Mouse (Mus musculus) cerebellum, adult 8-10 months (tissue): ENCODE measurements around the gene Spata25.
"Not testable (repeated sequence)": the region's sequence is repeated elsewhere in the genome, so short reads cannot be mapped to it uniquely, and the experiment has no call there.

Experiments used
- DNase-seq: peaks from one replicate; pipeline ENCODE4 v3.0.0; 2022

The Spata25 gene

GRCm38 (mm10) chr2:164804533-164805331 lies 23.6 kb downstream of the Spata25 start, which contains the start of the genes Acot8 and Zswim3:
TSS of gene Acot8 (minus strand) at chr2:164804882.
TSS of gene Zswim3 (plus strand) at chr2:164805098.
- peak; percentile 99 for DNase-seq

GRCm38 (mm10) chr2:164803921-164804313 lies 24.4 kb downstream of the Spata25 start:
- DNase-seq = no peak

- no peak for DNase-seq
Measured at GRCm38 (mm10) chr2:164803201-164803920, 25.0 kb downstream of the Spata25 start.

- DNase-seq = no peak
Measured at GRCm38 (mm10) chr2:164800252-164801004, 27.9 kb downstream of the Spata25 start.

GRCm38 (mm10) chr2:164798554-164798953 lies 29.8 kb downstream of the Spata25 start:
- DNase-seq = not testable (repeated sequence)

GRCm38 (mm10) chr2:164795868-164796267 lies 32.5 kb downstream of the Spata25 start:
- DNase-seq = no peak

- DNase-seq = peak; percentile 83
Measured at GRCm38 (mm10) chr2:164794293-164794692, 34.0 kb downstream of the Spata25 start.

- DNase-seq = no peak
Measured at GRCm38 (mm10) chr2:164793772-164794171, 34.6 kb downstream of the Spata25 start.

- DNase-seq = peak; percentile 74
Measured at GRCm38 (mm10) chr2:164793236-164793635, 35.1 kb downstream of the Spata25 start.

- DNase-seq = no peak
Measured at GRCm38 (mm10) chr2:164792400-164793190, 35.7 kb downstream of the Spata25 start.

- DNase-seq = peak; percentile 57
Measured at GRCm38 (mm10) chr2:164791841-164792261, 36.5 kb downstream of the Spata25 start.

GRCm38 (mm10) chr2:164790451-164790850 lies 37.9 kb downstream of the Spata25 start:
- DNase-seq = no peak

- DNase-seq = no peak
Measured at GRCm38 (mm10) chr2:164788411-164788810, 39.9 kb downstream of the Spata25 start.

GRCm38 (mm10) chr2:164787779-164788178 lies 40.6 kb downstream of the Spata25 start:
- DNase-seq = no peak

- DNase-seq = no peak
Measured at GRCm38 (mm10) chr2:164787032-164787431, 41.3 kb downstream of the Spata25 start.

GRCm38 (mm10) chr2:164786388-164786885 lies 41.9 kb downstream of the Spata25 start:
- peak; percentile 47 for DNase-seq

- peak; percentile 88 for DNase-seq
Measured at GRCm38 (mm10) chr2:164785481-164786387, 42.6 kb downstream of the Spata25 start, which contains the start of gene Snx21. TSS of gene Snx21 (plus strand) at chr2:164785823.

- no peak for DNase-seq
Measured at GRCm38 (mm10) chr2:164784869-164785420, 43.4 kb downstream of the Spata25 start.

- DNase-seq = no peak
Measured at GRCm38 (mm10) chr2:164783926-164784581, 44.3 kb downstream of the Spata25 start.

- DNase-seq = no peak
Measured at GRCm38 (mm10) chr2:164781876-164782275, 46.5 kb downstream of the Spata25 start.
